Mouse (Mus musculus) forebrain, embryonic 13.5 days (tissue): ENCODE measurements around the gene Capns1. TPM values are rescaled to one million over a fixed set of nuclear protein-coding genes. Genes with fewer than 3 reads are reported as not detected.

Source experiments
- ATAC-seq: fragments of 200-750 bp; cut with Nextera tagmentation; 2 replicates; pipeline ENCODE4 v1.8.0; 2017
- H3K27ac ChIP-seq: fragments of 300-500 bp; sonication (generic); 2 replicates; pipeline ENCODE4 v1.5.1; 2015; ENCODE audit warnings: inconsistent platforms, mild to moderate bottlenecking, moderate library complexity
- H3K27me3 ChIP-seq: fragments of 300-500 bp; sonication (generic); 2 replicates; pipeline ENCODE4 v1.6.1; 2015; ENCODE audit warnings: mild to moderate bottlenecking, inconsistent platforms
- H3K36me3 ChIP-seq: fragments of 300-500 bp; sonication (generic); 2 replicates; pipeline ENCODE4 v1.6.1; 2015; ENCODE audit warnings: mild to moderate bottlenecking, inconsistent platforms; ENCODE audit not compliant: poor library complexity, severe bottlenecking
- H3K4me1 ChIP-seq: fragments of 300-500 bp; sonication (generic); 2 replicates; pipeline ENCODE4 v1.6.1; 2015; ENCODE audit warnings: inconsistent platforms
- H3K4me2 ChIP-seq: fragments of 300-500 bp; sonication (generic); 2 replicates; pipeline ENCODE4 v1.6.1; 2015; ENCODE audit warnings: inconsistent platforms, mild to moderate bottlenecking, moderate library complexity
- H3K4me3 ChIP-seq: fragments of 300-500 bp; sonication (generic); 2 replicates; pipeline ENCODE4 v1.5.1; 2015; ENCODE audit warnings: mild to moderate bottlenecking, inconsistent platforms
- H3K9ac ChIP-seq: fragments of 300-500 bp; sonication (generic); 2 replicates; pipeline ENCODE4 v1.6.1; 2015; ENCODE audit warnings: mild to moderate bottlenecking, inconsistent platforms
- H3K9me3 ChIP-seq: fragments of 300-500 bp; sonication (generic); replicated peaks from 2 replicates; pipeline ENCODE4 v1.6.1; 2016; ENCODE audit warnings: inconsistent platforms
- WGBS: fragments of 180-500 bp; shearing (Covaris S2); methylation state at CpG from one replicate; pipeline ENCODE4 v1.1.7; 2015; 5-methylcytosine and 5-hydroxymethylcytosine counted together
- polyA plus RNA-seq: library from polyadenylated mRNA; unstranded; fragments of >200 nt; fragmentation: Nextera tagmentation; extraction: Ambion mirVana; gene quantifications from 2 replicates; pipeline ENCODE4 v1.2.1, GENCODE M21; 2015

Capns1 gene
- polyA plus RNA-seq, 1 experiment from 2014 or later = 51.9 TPM

DNA sequence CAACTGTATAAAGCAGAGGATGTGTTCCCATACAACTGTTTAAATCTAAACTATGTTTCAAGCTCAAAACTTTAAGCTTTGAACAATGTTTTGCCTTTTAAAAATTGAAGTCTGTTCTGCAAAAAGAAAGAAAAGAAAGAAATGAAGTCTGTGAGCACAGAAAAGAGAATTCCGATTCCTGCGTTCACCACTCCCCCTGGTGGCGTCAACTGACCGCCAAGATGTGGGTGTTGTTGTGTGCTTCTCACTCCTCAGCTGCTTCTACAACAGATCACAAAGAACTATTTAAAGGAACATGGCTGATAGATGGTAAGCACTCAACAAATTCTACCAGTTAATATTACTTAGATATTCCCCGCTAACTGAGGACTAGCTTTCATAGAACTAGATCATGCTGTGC, 35.5 kb downstream of the Capns1 start:
- Histone ChIP-seq H3K4me1 (peaks cover 7% of the 10 kb centered on the region), H3K9ac (no peak overlapping the region), H3K4me3 (no peak overlapping the region), H3K36me3 (peaks cover 98% of the 10 kb centered on the region), H3K27ac (no peak overlapping the region), H3K9me3 (peaks cover 87% of the 10 kb centered on the region), H3K4me2 (no peak overlapping the region), H3K27me3 (no peaks in the 10 kb centered on the region)
- WGBS = 97% methylated on average over 5 of the region's 5 CpGs
- no peak for ATAC-seq

GRCm38 (mm10) chr7:30155507-30155906, 43.1 kb downstream of the Capns1 start:
- Histone ChIP-seq H3K36me3 (peaks cover 81% of the 10 kb centered on the region), H3K4me2 (no peak overlapping the region), H3K27ac (no peak overlapping the region; the same call in 1 of the 2 replicates), H3K4me3 (no peak overlapping the region), H3K4me1 (no peaks in the 10 kb centered on the region), H3K9me3 (peaks cover 82% of the 10 kb centered on the region), H3K27me3 (no peaks in the 10 kb centered on the region), H3K9ac (no peak overlapping the region)
- 93% methylated on average over 3 of the region's 3 CpGs for WGBS
- ATAC-seq = no peak

GRCm38 (mm10) chr7:30154040-30154439, 44.6 kb downstream of the Capns1 start:
- Histone ChIP-seq H3K36me3 (peaks cover 82% of the 10 kb centered on the region), H3K27ac (no peak overlapping the region), H3K27me3 (no peaks in the 10 kb centered on the region), H3K4me3 (no peak overlapping the region), H3K4me1 (no peaks in the 10 kb centered on the region), H3K4me2 (no peak overlapping the region), H3K9me3 (peaks cover 81% of the 10 kb centered on the region), H3K9ac (no peak overlapping the region)
- WGBS = 92% methylated on average over 1 of the region's 1 CpGs
- no peak for ATAC-seq

- H3K4me2 ChIP-seq = no peak overlapping the region
- no peak for ATAC-seq
- H3K27ac ChIP-seq = no peak overlapping the region
- H3K4me3 ChIP-seq = no peak overlapping the region
- H3K4me1 ChIP-seq = no peaks in the 10 kb centered on the region
- peaks cover 46% of the 10 kb centered on the region for H3K9me3 ChIP-seq
- 89% methylated on average over 5 of the region's 5 CpGs for WGBS
- no peak overlapping the region for H3K9ac ChIP-seq
- no peaks in the 10 kb centered on the region for H3K27me3 ChIP-seq
- peaks cover 54% of the 10 kb centered on the region for H3K36me3 ChIP-seq
Observed at GRCm38 (mm10) chr7:30147011-30147410, 51.6 kb downstream of the Capns1 start.

DNA sequence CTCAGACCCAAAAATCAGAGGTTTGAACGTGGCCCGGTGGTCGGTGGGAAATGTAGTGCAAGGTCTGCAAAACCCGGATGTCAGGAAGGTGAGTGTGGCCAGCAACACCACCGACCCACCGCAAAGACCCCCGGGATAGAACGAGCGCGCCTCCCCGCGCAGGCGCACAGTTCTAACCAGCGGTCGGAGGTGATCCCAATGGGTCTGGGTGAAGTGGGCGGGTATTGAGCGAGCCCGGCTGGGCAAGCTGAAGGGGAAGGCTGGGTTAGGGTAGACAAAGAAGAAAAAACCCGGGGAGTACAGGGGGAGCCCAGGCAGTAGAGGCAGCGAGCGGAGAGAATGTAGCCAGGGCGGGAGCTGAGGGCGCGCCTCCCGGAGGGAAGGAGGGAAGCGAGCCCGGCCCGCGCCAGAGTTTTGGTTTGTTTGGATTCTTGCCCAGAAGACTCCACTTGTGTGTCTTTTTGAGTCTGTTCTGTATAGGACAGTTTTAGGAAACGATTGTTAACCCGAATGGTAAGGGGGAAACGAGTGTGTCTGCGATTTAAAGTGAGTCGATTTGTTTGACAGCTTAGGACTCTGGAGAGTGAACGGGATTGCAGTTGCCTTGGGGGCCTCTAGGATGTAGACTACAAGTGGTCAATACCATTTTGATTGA, 54.9 kb downstream of the Capns1 start:
- Histone ChIP-seq H3K27ac (peak overlapping the region; percentile 88), H3K4me1 (no peaks in the 10 kb centered on the region), H3K9ac (peak overlapping the region; percentile 73), H3K27me3 (no peaks in the 10 kb centered on the region), H3K4me3 (peak overlapping the region; percentile 57), H3K4me2 (peak overlapping the region; percentile 66), H3K9me3 (peaks cover 19% of the 10 kb centered on the region), H3K36me3 (peaks cover 54% of the 10 kb centered on the region)
- WGBS = 3% methylated on average over 35 of the region's 35 CpGs
- peak; percentile 97 for ATAC-seq

DNA sequence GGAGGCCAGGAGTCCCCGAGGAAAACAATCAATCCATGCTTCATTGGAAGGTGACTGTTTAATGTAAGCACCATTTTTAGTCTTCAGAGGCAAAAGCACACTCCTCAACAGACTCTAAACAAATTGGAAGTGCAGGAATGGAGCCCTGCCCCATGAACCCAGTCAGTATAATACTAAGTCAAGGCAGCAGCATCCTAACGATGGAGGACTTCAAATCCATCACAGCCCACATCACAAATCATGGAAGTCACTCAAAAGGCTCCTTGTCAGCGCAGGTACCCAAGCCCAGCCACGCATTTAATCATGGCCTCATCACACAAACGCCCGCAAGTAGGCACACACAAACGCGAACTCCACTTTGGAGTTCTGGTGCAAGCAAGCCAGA, 55.4 kb downstream of the Capns1 start:
- Histone ChIP-seq H3K27ac (peak overlapping the region; percentile 88), H3K9me3 (peaks cover 14% of the 10 kb centered on the region; the same call in 1 of the 2 replicates), H3K9ac (peak overlapping the region; percentile 73), H3K4me2 (peak overlapping the region; percentile 66), H3K36me3 (peaks cover 54% of the 10 kb centered on the region), H3K4me1 (no peaks in the 10 kb centered on the region), H3K4me3 (peak overlapping the region; percentile 57), H3K27me3 (no peaks in the 10 kb centered on the region)
- WGBS = 17% methylated on average over 8 of the region's 8 CpGs
- no peak; the same call in 1 of the 2 replicates for ATAC-seq

Other genes starting within 250 kb of the Capns1 start
- 16.6 TPM in 2 replicates for gene Zfp74, start 244.7 kb downstream of the Capns1 start, polyA plus RNA-seq
- 5.7 and 6.0 TPM in 2 replicates for gene Zfp568, start 214.9 kb downstream of the Capns1 start, polyA plus RNA-seq
- gene Zfp14, start 147.4 kb downstream of the Capns1 start, polyA plus RNA-seq = 9.6 and 10.6 TPM in 2 replicates
- gene Zfp82, start 125.9 kb downstream of the Capns1 start, polyA plus RNA-seq = 10.3 and 11.8 TPM in 2 replicates
- gene Gm26920, start 108.4 kb downstream of the Capns1 start, polyA plus RNA-seq = 1.7 and 3.5 TPM in 2 replicates
- 19.3 and 20.9 TPM in 2 replicates for gene Zfp566, start 108.3 kb downstream of the Capns1 start, polyA plus RNA-seq
- 118 and 121 TPM in 2 replicates for gene Zfp260, start 104.0 kb downstream of the Capns1 start, polyA plus RNA-seq
- 19.0 and 21.1 TPM in 2 replicates for gene Zfp382, start 76.9 kb downstream of the Capns1 start, polyA plus RNA-seq
- gene Zfp146, start 29.1 kb downstream of the Capns1 start, polyA plus RNA-seq = 19.5 and 23.7 TPM in 2 replicates
- gene Cox7a1, start 14.7 kb downstream of the Capns1 start, polyA plus RNA-seq = 1.7 and 4.4 TPM in 2 replicates
- gene Polr2i, start 33.1 kb upstream of the Capns1 start, polyA plus RNA-seq = 189 and 194 TPM in 2 replicates
- gene Tbcb, start 33.5 kb upstream of the Capns1 start, polyA plus RNA-seq = 318 and 339 TPM in 2 replicates
- gene Ovol3, start 36.9 kb upstream of the Capns1 start, polyA plus RNA-seq = not detected in 2 replicates
- 0.21 and 0.68 TPM in 2 replicates for gene Thap8, start 81.3 kb upstream of the Capns1 start, polyA plus RNA-seq
- 11.6 and 13.2 TPM in 2 replicates for gene Wdr62, start 81.6 kb upstream of the Capns1 start, polyA plus RNA-seq
- 88.8 and 91.4 TPM in 2 replicates for gene Clip3, start 92.9 kb upstream of the Capns1 start, polyA plus RNA-seq
- 101 and 102 TPM in 2 replicates for gene Alkbh6, start 109.9 kb upstream of the Capns1 start, polyA plus RNA-seq
- 9.2 and 12.7 TPM in 2 replicates for gene Syne4, start 116.0 kb upstream of the Capns1 start, polyA plus RNA-seq
- not detected in 2 replicates for gene E130208F15Rik, start 122.9 kb upstream of the Capns1 start, polyA plus RNA-seq
- 24.2 and 24.7 TPM in 2 replicates for gene Sdhaf1, start 125.1 kb upstream of the Capns1 start, polyA plus RNA-seq
- gene Lrfn3, start 164.0 kb upstream of the Capns1 start, polyA plus RNA-seq = 8.1 and 9.7 TPM in 2 replicates
- 12.1 and 15.6 TPM in 2 replicates for gene Tyrobp, start 214.9 kb upstream of the Capns1 start, polyA plus RNA-seq
- 0.88 TPM in 1 of 2 replicates, not detected in the other for gene Hcst, start 221.0 kb upstream of the Capns1 start, polyA plus RNA-seq
- 1.3 and 1.6 TPM in 2 replicates for gene Nfkbid, start 222.9 kb upstream of the Capns1 start, polyA plus RNA-seq
- gene Aplp1, start 246.7 kb upstream of the Capns1 start, polyA plus RNA-seq = 306 and 329 TPM in 2 replicates